Mouse (Mus musculus) midbrain, embryonic 16.5 days (tissue): ENCODE data around the gene Tbl1xr1. TPM values are rescaled to one million over a fixed set of nuclear protein-coding genes. Genes with fewer than 3 reads are reported as not detected.

Experiments
- ATAC-seq: fragments of 200-750 bp; cut with Nextera tagmentation; 2 replicates; pipeline ENCODE4 v1.8.0; 2017; ENCODE audit warnings: moderate TSS enrichment
- H3K27ac ChIP-seq: fragments of 300-500 bp; sonication (generic); 2 replicates; pipeline ENCODE4 v1.5.1; 2014; ENCODE audit warnings: mild to moderate bottlenecking, low read length, mixed read lengths
- H3K27me3 ChIP-seq: fragments of 300-500 bp; sonication (generic); 2 replicates; pipeline ENCODE4 v1.6.1; 2014; ENCODE audit warnings: low read depth, low read length, mixed read lengths; ENCODE audit not compliant: control insufficient read depth, insufficient read depth
- H3K36me3 ChIP-seq: fragments of 300-500 bp; sonication (generic); 2 replicates; pipeline ENCODE4 v1.6.1; 2014; ENCODE audit warnings: mild to moderate bottlenecking, low read length, moderate library complexity, mixed read lengths; ENCODE audit not compliant: control insufficient read depth, insufficient read depth
- H3K4me1 ChIP-seq: fragments of 300-500 bp; sonication (generic); 2 replicates; pipeline ENCODE4 v1.6.1; 2014; ENCODE audit warnings: mild to moderate bottlenecking, low read length, mixed read lengths; ENCODE audit not compliant: control insufficient read depth, insufficient read depth
- H3K4me2 ChIP-seq: fragments of 300-500 bp; sonication (generic); 2 replicates; pipeline ENCODE4 v1.6.1; 2014; ENCODE audit warnings: mild to moderate bottlenecking, low read length, mixed read lengths
- H3K4me3 ChIP-seq: fragments of 300-500 bp; sonication (generic); 2 replicates; pipeline ENCODE4 v1.5.1; 2014; ENCODE audit warnings: low read depth, mild to moderate bottlenecking, low read length, moderate library complexity, mixed read lengths
- H3K9ac ChIP-seq: fragments of 300-500 bp; sonication (generic); 2 replicates; pipeline ENCODE4 v1.6.1; 2014; ENCODE audit warnings: low read depth, low read length, mixed read lengths
- H3K9me3 ChIP-seq: fragments of 300-500 bp; sonication (generic); replicated peaks from 2 replicates; pipeline ENCODE4 v1.6.1; 2014; ENCODE audit warnings: mild to moderate bottlenecking, low read length, mixed read lengths; ENCODE audit not compliant: control insufficient read depth, poor library complexity, severe bottlenecking
- WGBS: fragments of 180-500 bp; shearing (Covaris S2); extraction: QIAGEN DNeasy Blood & Tissue Kit; methylation state at CpG from one replicate; pipeline ENCODE4 v1.1.7; 2014; 5-methylcytosine and 5-hydroxymethylcytosine counted together
- polyA plus RNA-seq: library from polyadenylated mRNA; unstranded; fragments of >200 nt; fragmentation: Nextera tagmentation; extraction: Ambion mirVana; gene quantifications from 2 replicates; pipeline ENCODE4 v1.2.1, GENCODE M21; 2015

Gene Tbl1xr1
- polyA plus RNA-seq, 1 experiment from 2014 or later, result 15.1 TPM

- WGBS, result 97% methylated on average over 4 of the region's 4 CpGs
- Histone ChIP-seq H3K4me3 (no peak overlapping the region), H3K27ac (no peak overlapping the region), H3K4me2 (no peak overlapping the region), H3K9me3 (no peaks in the 10 kb centered on the region), H3K27me3 (no peaks in the 10 kb centered on the region), H3K4me1 (peaks cover 25% of the 10 kb centered on the region), H3K36me3 (no peaks in the 10 kb centered on the region), H3K9ac (no peak overlapping the region)
- no peak for ATAC-seq
These were observed 6.4 kb downstream of the Tbl1xr1 start for GRCm38 (mm10) chr3:22082823-22083222.

- Histone ChIP-seq H3K36me3 (no peaks in the 10 kb centered on the region), H3K9me3 (no peaks in the 10 kb centered on the region), H3K27ac (no peak overlapping the region), H3K4me2 (no peak overlapping the region), H3K4me3 (no peak overlapping the region), H3K9ac (no peak overlapping the region), H3K27me3 (no peaks in the 10 kb centered on the region), H3K4me1 (peaks cover 10% of the 10 kb centered on the region)
- 91% methylated on average over 10 of the region's 10 CpGs for WGBS
- ATAC-seq, result no peak
These were observed 8.0 kb downstream of the Tbl1xr1 start for GRCm38 (mm10) chr3:22084222-22084996.

GRCm38 (mm10) chr3:22089825-22090224 lies 13.4 kb downstream of the Tbl1xr1 start:
- Histone ChIP-seq H3K4me3 (no peak overlapping the region), H3K4me2 (no peak overlapping the region), H3K27ac (no peak overlapping the region), H3K9ac (no peak overlapping the region), H3K9me3 (no peaks in the 10 kb centered on the region), H3K4me1 (no peaks in the 10 kb centered on the region), H3K27me3 (no peaks in the 10 kb centered on the region), H3K36me3 (no peaks in the 10 kb centered on the region)
- no peak for ATAC-seq
- WGBS, result 86% methylated on average over 3 of the region's 3 CpGs

GRCm38 (mm10) chr3:22090431-22091265 lies 14.2 kb downstream of the Tbl1xr1 start:
- Histone ChIP-seq H3K9ac (no peak overlapping the region), H3K27me3 (no peaks in the 10 kb centered on the region), H3K4me3 (no peak overlapping the region), H3K4me2 (no peak overlapping the region), H3K36me3 (no peaks in the 10 kb centered on the region), H3K9me3 (no peaks in the 10 kb centered on the region), H3K27ac (no peak overlapping the region), H3K4me1 (no peaks in the 10 kb centered on the region; the same call in 1 of the 2 replicates)
- ATAC-seq, result no peak
- 89% methylated on average over 8 of the region's 8 CpGs for WGBS

GRCm38 (mm10) chr3:22091266-22091550 lies 14.8 kb downstream of the Tbl1xr1 start:
- no peak overlapping the region for H3K4me3 ChIP-seq
- no peak for ATAC-seq
- H3K9ac ChIP-seq, result no peak overlapping the region
- H3K27me3 ChIP-seq, result no peaks in the 10 kb centered on the region
- no peaks in the 10 kb centered on the region for H3K36me3 ChIP-seq
- H3K9me3 ChIP-seq, result no peaks in the 10 kb centered on the region
- H3K4me1 ChIP-seq, result peaks cover 2% of the 10 kb centered on the region; the same call in 1 of the 2 replicates
- 84% methylated on average over 3 of the region's 3 CpGs for WGBS
- no peak overlapping the region for H3K4me2 ChIP-seq
- H3K27ac ChIP-seq, result no peak overlapping the region

GRCm38 (mm10) chr3:22091681-22092080 lies 15.2 kb downstream of the Tbl1xr1 start:
- Histone ChIP-seq H3K4me1 (peaks cover 2% of the 10 kb centered on the region; the same call in 1 of the 2 replicates), H3K36me3 (no peaks in the 10 kb centered on the region), H3K27me3 (no peaks in the 10 kb centered on the region), H3K4me3 (no peak overlapping the region), H3K9ac (no peak overlapping the region), H3K4me2 (no peak overlapping the region), H3K27ac (no peak overlapping the region), H3K9me3 (no peaks in the 10 kb centered on the region)
- ATAC-seq, result no peak
- WGBS, result 96% methylated on average over 3 of the region's 3 CpGs

GRCm38 (mm10) chr3:22092784-22093183 lies 16.3 kb downstream of the Tbl1xr1 start:
- no peak for ATAC-seq
- H3K4me1 ChIP-seq, result peaks cover 2% of the 10 kb centered on the region; the same call in 1 of the 2 replicates
- 90% methylated on average over 5 of the region's 5 CpGs for WGBS
- H3K27me3 ChIP-seq, result no peaks in the 10 kb centered on the region
- no peak overlapping the region for H3K4me2 ChIP-seq
- no peak overlapping the region for H3K27ac ChIP-seq
- no peak overlapping the region for H3K4me3 ChIP-seq
- H3K9me3 ChIP-seq, result no peaks in the 10 kb centered on the region
- H3K36me3 ChIP-seq, result no peaks in the 10 kb centered on the region
- no peak overlapping the region for H3K9ac ChIP-seq

GRCm38 (mm10) chr3:22103986-22104515 lies 27.6 kb downstream of the Tbl1xr1 start:
- H3K4me1 ChIP-seq, result peaks cover 18% of the 10 kb centered on the region
- H3K27ac ChIP-seq, result no peak overlapping the region
- no peak for ATAC-seq
- no peak overlapping the region for H3K9ac ChIP-seq
- H3K27me3 ChIP-seq, result no peaks in the 10 kb centered on the region
- H3K4me2 ChIP-seq, result no peak overlapping the region
- WGBS, result 45% methylated on average over 5 of the region's 5 CpGs
- H3K36me3 ChIP-seq, result no peaks in the 10 kb centered on the region
- no peaks in the 10 kb centered on the region for H3K9me3 ChIP-seq
- H3K4me3 ChIP-seq, result no peak overlapping the region

- Histone ChIP-seq H3K27ac (no peak overlapping the region), H3K9me3 (no peaks in the 10 kb centered on the region), H3K36me3 (no peaks in the 10 kb centered on the region), H3K4me1 (peaks cover 14% of the 10 kb centered on the region), H3K4me2 (no peak overlapping the region), H3K27me3 (no peaks in the 10 kb centered on the region), H3K9ac (no peak overlapping the region), H3K4me3 (no peak overlapping the region)
- no peak for ATAC-seq
- 86% methylated on average over 6 of the region's 6 CpGs for WGBS
These were observed 29.0 kb downstream of the Tbl1xr1 start for GRCm38 (mm10) chr3:22105471-22105870.
